Mouse (Mus musculus): ENCODE measurements at regions not wholly inside any gene's neighbourhood (a gene's known extent, or its start where the extent isn't known, plus 50 kb on each side); places are given as distances from the start of the nearest gene placed in this dataset.

DNA sequence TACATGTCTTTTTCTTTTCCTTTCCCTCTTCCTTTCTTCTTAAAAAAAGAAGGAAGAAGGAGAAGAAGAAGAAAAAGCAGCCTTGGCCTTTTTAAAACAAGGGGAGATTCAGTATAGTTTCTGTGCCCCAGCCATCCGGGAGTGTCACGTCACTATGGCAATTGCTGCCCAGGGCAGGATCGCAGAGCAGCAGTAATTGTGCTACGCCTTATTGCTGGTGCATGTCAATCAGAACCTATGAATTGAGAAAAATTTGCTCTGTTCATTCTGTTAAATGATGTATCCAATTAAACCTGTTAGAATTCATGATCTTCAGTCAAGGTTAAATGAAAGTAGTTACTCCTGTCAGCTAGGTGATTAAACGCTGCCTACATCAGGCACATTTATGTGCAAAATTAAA lies 85.4 kb downstream of the Cdca7 start:
- H3K27me3 ChIP-seq (replicated peaks): 0 out of 2 replicates have a peak, but pooled peaks cover 3% of the 10 kb centered on the region
- no peak overlapping the region for H3K27ac ChIP-seq (replicated peaks)
- peaks cover 32% of the 10 kb centered on the region for H3K4me1 ChIP-seq
- no peak for ATAC-seq (ENCODE audit: extremely low read depth, insufficient number of reproducible peaks, low FRiP score, low TSS enrichment)
- no peak overlapping the region for H3K4me3 ChIP-seq
- H3K9me3 ChIP-seq: no peaks in the 10 kb centered on the region
- 87% methylated on average over 5 of the region's 5 CpGs for WGBS
- H3K4me2 ChIP-seq: no peak overlapping the region
- H3K9ac ChIP-seq: no peak overlapping the region
- no peaks in the 10 kb centered on the region for H3K36me3 ChIP-seq

DNA sequence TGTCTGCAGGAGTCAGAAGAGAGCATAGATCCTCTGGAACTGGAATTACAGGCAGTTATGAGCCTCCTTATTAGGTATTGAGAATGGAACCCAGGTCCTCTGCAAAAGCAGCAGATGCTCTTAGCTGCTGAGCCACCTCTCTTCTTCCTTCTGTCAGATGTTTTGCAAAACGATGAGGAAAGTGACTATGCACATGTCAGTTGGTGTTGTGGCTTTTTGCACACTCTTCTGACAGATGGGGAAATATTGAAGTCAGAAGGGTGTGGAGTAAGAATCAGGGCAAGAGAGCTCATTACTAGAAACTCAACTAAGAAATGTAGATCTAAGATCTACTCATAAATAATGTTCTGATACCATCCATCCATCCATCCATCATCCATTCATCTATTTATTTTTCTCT lies 102.4 kb downstream of the Cdca7 start:
- WGBS: 64% methylated on average over 1 of the region's 1 CpGs
- no peaks in the 10 kb centered on the region for H3K27me3 ChIP-seq (replicated peaks)
- H3K9ac ChIP-seq: no peak overlapping the region
- H3K9me3 ChIP-seq: no peaks in the 10 kb centered on the region
- H3K4me2 ChIP-seq: no peak overlapping the region
- H3K36me3 ChIP-seq: no peaks in the 10 kb centered on the region
- no peak overlapping the region for H3K4me3 ChIP-seq
- ATAC-seq (ENCODE audit: extremely low read depth, insufficient number of reproducible peaks, low FRiP score, low TSS enrichment): no peak
- no peak overlapping the region for H3K27ac ChIP-seq (replicated peaks)
- 0 out of 2 replicates have a peak, but pooled peaks cover 7% of the 10 kb centered on the region for H3K4me1 ChIP-seq

DNA sequence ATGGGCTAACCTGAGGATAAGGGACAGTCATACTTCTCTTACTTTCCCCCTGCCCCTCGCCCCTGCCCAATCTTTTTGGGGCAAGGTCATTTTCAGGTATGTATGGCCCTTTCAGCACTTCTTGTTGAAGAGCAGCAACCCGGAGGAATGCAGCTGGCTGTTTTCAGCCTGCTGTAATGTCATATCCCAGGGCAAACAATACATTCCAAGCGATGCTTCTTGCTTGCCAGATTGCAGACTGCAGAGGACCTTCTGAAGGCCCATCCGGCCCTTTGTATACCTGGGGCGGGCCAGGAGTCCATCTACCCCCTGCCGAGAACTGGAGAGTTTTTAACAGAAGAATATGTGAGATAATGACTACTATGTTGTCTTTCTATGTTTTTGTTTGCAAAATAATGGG lies 105.2 kb downstream of the Cdca7 start:
- 53% methylated on average over 6 of the region's 6 CpGs for WGBS
- no peak overlapping the region for H3K4me3 ChIP-seq
- H3K36me3 ChIP-seq: no peaks in the 10 kb centered on the region
- no peak for ATAC-seq (ENCODE audit: extremely low read depth, insufficient number of reproducible peaks, low FRiP score, low TSS enrichment)
- H3K9ac ChIP-seq: no peak overlapping the region
- 0 out of 2 replicates have a peak, but pooled peaks cover 7% of the 10 kb centered on the region for H3K4me1 ChIP-seq
- H3K4me2 ChIP-seq: no peak overlapping the region
- H3K27ac ChIP-seq (replicated peaks): no peak overlapping the region
- no peaks in the 10 kb centered on the region for H3K9me3 ChIP-seq
- H3K27me3 ChIP-seq (replicated peaks): no peaks in the 10 kb centered on the region

DNA sequence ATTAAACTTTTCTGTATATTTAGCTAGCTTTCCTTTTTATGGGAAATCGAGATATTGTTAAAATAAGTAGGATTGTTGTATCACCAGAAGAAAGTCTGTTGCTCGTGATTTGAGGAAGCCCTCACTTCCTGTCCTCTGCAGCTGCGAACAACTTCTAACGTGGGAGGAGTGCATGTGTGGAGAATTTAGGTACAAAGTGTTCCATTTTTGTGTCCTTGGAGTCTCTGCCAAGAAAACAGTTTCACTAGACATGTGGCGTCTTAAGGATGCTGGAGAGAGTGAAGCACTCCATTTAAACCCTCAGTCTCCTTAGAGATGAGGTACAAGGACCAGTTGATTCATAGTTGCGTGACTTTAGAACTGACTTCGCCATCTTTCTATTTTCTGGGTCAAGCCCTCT lies 112.9 kb downstream of the Cdca7 start:
- Histone ChIP-seq H3K4me2 (no peak overlapping the region), H3K9ac (no peak overlapping the region), H3K4me1 (0 out of 2 replicates have a peak, but pooled peaks cover 5% of the 10 kb centered on the region), H3K27ac (replicated peaks) (no peak overlapping the region), H3K27me3 (replicated peaks) (no peaks in the 10 kb centered on the region), H3K9me3 (no peaks in the 10 kb centered on the region), H3K4me3 (no peak overlapping the region), H3K36me3 (no peaks in the 10 kb centered on the region)
- no peak for ATAC-seq (ENCODE audit: extremely low read depth, insufficient number of reproducible peaks, low FRiP score, low TSS enrichment)
- WGBS: 62% methylated on average over 7 of the region's 7 CpGs

DNA sequence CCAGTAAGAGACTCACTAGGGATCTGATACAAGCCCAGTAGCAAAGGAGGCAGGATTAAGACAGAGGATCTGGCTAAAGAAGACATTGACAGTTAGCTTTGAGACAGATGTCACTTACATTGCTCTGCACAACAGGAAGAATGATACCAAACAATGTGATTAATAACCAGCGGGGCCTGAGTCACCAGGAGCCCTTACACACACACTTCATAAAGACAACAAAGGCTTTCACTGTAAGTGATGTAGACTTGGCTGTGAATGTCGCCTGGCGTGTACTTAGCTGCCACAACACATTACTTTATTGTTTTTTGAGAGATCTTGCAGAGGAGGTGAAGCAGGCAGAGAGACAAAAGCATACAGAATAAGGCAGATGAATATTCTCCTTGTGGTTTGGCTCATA lies 116.1 kb downstream of the Cdca7 start:
- Histone ChIP-seq H3K4me1 (0 out of 2 replicates have a peak, but pooled peaks cover 5% of the 10 kb centered on the region), H3K27ac (replicated peaks) (no peak overlapping the region), H3K9ac (no peak overlapping the region), H3K4me2 (no peak overlapping the region), H3K9me3 (no peaks in the 10 kb centered on the region), H3K36me3 (no peaks in the 10 kb centered on the region), H3K4me3 (no peak overlapping the region), H3K27me3 (replicated peaks) (no peaks in the 10 kb centered on the region)
- ATAC-seq (ENCODE audit: extremely low read depth, insufficient number of reproducible peaks, low FRiP score, low TSS enrichment): no peak
- 52% methylated on average over 3 of the region's 3 CpGs for WGBS

DNA sequence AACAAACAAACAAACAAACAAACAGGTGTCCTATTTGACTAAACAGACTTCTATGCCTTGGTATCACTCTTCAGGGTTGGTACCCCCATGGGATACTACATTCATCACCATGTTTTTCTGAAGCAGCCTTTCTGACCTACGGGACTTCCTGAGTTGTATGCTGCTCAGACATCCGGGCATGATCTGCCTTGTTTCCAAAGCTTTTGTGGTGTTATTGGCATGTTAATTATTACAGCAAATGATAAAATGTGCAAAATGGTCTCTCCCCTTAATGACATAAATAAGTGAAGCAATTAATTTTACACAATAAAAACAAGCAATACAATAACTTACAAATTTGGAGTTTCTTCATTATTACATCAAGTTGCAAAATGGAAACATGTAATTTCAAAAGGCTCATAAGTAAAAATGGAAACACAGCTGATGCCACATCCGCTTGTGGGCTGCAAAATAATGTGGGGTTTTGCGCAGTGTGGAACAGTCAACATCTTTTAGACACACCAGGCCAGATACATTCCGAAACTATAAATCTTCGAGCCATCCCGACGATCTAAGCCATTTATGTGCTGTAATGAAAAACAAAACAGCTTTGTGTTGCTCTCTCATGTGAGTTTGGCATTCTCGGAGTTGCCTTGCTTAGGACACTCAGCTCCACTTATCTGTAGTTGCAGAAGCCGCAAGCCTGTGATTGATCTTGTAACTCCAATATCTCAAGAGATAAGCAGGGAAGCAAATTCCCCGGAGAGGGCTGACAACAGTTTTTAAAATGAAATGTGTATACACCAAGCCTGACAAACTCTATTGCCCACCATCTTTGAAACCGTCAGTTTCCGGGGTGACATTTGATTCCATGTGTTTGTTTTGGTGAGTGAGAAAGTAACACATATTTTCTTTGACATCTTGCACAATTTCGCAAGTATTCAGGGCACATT lies 121.3 kb downstream of the Cdca7 start:
- no peaks in the 10 kb centered on the region for H3K27me3 ChIP-seq (replicated peaks)
- H3K4me1 ChIP-seq: 0 out of 2 replicates have a peak, but pooled peaks cover 6% of the 10 kb centered on the region
- H3K4me2 ChIP-seq: no peak overlapping the region
- no peak overlapping the region for H3K9ac ChIP-seq
- no peak overlapping the region for H3K27ac ChIP-seq (replicated peaks)
- H3K36me3 ChIP-seq: no peaks in the 10 kb centered on the region
- 52% methylated on average over 14 of the region's 14 CpGs for WGBS
- no peaks in the 10 kb centered on the region for H3K9me3 ChIP-seq
- no peak for ATAC-seq (ENCODE audit: extremely low read depth, insufficient number of reproducible peaks, low FRiP score, low TSS enrichment)
- no peak overlapping the region for H3K4me3 ChIP-seq

DNA sequence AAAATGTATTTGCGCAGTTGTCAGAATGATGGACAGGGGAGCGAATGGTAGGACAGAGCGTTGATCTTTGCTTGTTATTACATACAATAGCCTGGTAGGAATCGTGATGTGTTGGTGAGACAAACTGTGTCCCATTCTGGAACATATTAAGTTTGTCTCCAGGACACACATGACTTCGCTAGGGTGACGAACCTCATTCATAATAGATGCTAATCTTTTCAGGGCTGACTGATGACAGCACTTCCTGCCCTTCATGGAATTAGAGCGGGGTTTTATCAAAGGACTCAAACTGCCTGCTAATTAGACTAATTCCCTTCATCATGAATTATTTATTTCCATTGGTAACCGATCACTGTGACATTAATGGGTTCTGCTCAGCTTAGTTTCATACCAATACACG lies 122.0 kb downstream of the Cdca7 start:
- H3K4me2 ChIP-seq: no peak overlapping the region
- H3K4me1 ChIP-seq: 0 out of 2 replicates have a peak, but pooled peaks cover 6% of the 10 kb centered on the region
- H3K9me3 ChIP-seq: no peaks in the 10 kb centered on the region
- H3K4me3 ChIP-seq: no peak overlapping the region
- H3K27ac ChIP-seq (replicated peaks): no peak overlapping the region
- H3K27me3 ChIP-seq (replicated peaks): no peaks in the 10 kb centered on the region
- no peak for ATAC-seq (ENCODE audit: extremely low read depth, insufficient number of reproducible peaks, low FRiP score, low TSS enrichment)
- 68% methylated on average over 9 of the region's 9 CpGs for WGBS
- no peaks in the 10 kb centered on the region for H3K36me3 ChIP-seq
- no peak overlapping the region for H3K9ac ChIP-seq

DNA sequence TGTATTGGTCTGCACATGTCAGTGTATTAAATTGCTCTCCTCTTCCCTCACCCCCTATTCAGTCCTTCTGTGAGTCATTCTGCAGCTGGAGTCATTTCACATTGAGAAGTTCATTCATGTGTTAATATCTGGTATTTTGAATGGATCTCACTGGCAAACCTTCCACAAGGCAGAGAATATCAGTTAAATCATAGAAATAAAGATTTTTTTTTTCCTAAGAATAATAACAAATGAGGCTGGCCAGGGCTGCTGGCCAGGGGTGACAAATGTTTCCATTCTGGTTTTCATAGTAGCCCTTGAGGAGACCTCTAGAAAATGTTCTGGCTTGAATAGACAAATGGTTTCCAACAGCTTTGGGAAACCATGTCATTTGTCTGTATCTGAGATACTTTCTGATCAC lies 124.8 kb downstream of the Cdca7 start:
- Histone ChIP-seq H3K4me3 (no peak overlapping the region), H3K27me3 (replicated peaks) (no peaks in the 10 kb centered on the region), H3K4me2 (no peak overlapping the region), H3K9me3 (no peaks in the 10 kb centered on the region), H3K36me3 (no peaks in the 10 kb centered on the region), H3K4me1 (peaks cover 15% of the 10 kb centered on the region), H3K9ac (no peak overlapping the region), H3K27ac (replicated peaks) (no peak overlapping the region)
- ATAC-seq (ENCODE audit: extremely low read depth, insufficient number of reproducible peaks, low FRiP score, low TSS enrichment): no peak

DNA sequence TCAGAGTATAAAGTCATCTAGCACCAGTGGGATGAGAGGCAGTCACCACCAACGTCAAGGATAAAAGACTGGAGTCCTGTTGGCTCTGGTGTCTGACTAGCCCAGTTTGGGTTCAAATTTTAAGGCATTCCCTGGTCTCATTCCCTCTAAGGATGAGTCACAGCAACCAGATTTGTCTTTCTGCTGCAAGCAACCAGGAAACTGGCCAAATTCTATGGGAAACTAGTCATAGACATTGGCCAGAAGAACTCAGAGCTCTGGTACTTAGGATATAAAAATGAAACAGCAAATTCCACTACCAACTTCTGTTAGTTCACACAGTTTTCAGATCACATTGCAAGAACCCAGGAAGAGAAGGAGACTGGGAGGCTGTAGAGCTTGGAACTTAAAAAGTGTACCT lies 126.2 kb downstream of the Cdca7 start:
- Histone ChIP-seq H3K27ac (replicated peaks) (no peak overlapping the region), H3K36me3 (no peaks in the 10 kb centered on the region), H3K4me1 (peaks cover 18% of the 10 kb centered on the region), H3K4me3 (no peak overlapping the region), H3K27me3 (replicated peaks) (no peaks in the 10 kb centered on the region), H3K4me2 (no peak overlapping the region), H3K9ac (no peak overlapping the region), H3K9me3 (no peaks in the 10 kb centered on the region)
- 60% methylated on average over 1 of the region's 1 CpGs for WGBS
- no peak for ATAC-seq (ENCODE audit: extremely low read depth, insufficient number of reproducible peaks, low FRiP score, low TSS enrichment)

DNA sequence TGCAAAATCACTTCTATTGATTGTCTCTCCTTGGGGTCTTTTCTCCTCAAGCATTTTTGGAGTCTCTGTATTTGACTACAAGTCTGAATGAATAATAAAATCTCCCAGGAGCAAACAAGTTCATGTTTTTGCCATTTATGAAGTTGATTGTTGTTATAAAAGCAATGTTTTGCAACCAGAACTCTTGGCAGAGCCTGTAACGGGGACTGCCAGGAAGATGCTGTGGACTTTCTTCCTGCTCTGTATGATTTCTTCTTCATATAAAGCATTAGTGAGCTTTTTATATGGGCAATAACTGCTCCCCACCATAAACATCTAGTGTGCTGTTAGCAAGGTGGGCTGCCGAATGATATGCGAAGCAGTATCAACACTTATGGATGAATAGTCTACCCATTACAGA lies 136.3 kb downstream of the Cdca7 start:
- Histone ChIP-seq H3K4me1 (peaks cover 9% of the 10 kb centered on the region; the same call in 1 of the 2 replicates), H3K9ac (no peak overlapping the region), H3K4me2 (no peak overlapping the region), H3K36me3 (no peaks in the 10 kb centered on the region), H3K27ac (replicated peaks) (no peak overlapping the region), H3K27me3 (replicated peaks) (peaks cover 17% of the 10 kb centered on the region; the same call in 1 of the 2 replicates), H3K9me3 (no peaks in the 10 kb centered on the region), H3K4me3 (no peak overlapping the region)
- ATAC-seq (ENCODE audit: extremely low read depth, insufficient number of reproducible peaks, low FRiP score, low TSS enrichment): no peak
- WGBS: 90% methylated on average over 3 of the region's 3 CpGs

DNA sequence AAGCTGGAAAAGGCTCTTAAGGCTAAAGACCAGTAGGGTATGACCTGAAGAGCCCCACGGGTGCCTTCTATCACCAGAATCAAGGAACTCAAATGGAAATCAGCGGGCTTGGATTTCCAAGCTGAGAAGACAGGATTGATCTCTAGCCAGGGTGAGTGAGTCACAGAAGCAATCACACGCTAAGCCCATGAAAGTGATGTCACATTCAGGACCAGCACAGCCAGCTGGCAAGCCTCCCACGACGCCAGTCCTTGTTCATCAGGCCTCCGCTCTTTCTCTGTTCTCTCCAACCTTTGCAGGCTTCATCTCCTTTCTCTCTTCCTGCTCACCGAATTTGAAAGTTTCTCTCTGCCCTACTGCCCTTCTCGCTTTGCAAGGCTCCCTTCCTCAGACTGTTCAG lies 138.3 kb downstream of the Cdca7 start:
- Histone ChIP-seq H3K4me1 (peaks cover 12% of the 10 kb centered on the region), H3K4me3 (no peak overlapping the region), H3K9ac (no peak overlapping the region), H3K4me2 (no peak overlapping the region), H3K27ac (replicated peaks) (no peak overlapping the region), H3K27me3 (replicated peaks) (peaks cover 20% of the 10 kb centered on the region; the same call in 1 of the 2 replicates), H3K36me3 (no peaks in the 10 kb centered on the region), H3K9me3 (no peaks in the 10 kb centered on the region)
- WGBS: 53% methylated on average over 8 of the region's 8 CpGs
- ATAC-seq (ENCODE audit: extremely low read depth, insufficient number of reproducible peaks, low FRiP score, low TSS enrichment): no peak

DNA sequence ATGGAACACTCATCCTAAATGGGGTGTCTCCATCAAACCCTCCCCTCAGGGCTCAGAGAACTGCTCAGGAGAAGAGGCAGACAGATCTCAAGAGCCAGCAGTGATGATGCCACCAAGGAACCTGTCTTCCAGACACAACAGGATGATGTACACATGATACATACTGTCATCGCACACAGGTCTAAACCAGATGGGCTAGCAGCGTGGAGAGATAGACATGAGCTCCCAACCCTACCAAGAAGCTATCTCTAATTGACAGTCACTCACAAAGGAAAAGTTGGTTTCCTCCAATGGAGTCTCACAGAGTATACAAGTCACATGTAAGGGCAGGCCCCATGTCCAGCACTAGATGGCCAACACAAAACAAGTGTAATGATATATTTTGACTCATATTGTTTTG lies 139.9 kb downstream of the Cdca7 start:
- H3K27ac ChIP-seq (replicated peaks): no peak overlapping the region
- H3K4me3 ChIP-seq: no peak overlapping the region
- peaks cover 20% of the 10 kb centered on the region; the same call in 1 of the 2 replicates for H3K27me3 ChIP-seq (replicated peaks)
- no peaks in the 10 kb centered on the region for H3K36me3 ChIP-seq
- H3K4me1 ChIP-seq: peaks cover 22% of the 10 kb centered on the region
- H3K4me2 ChIP-seq: no peak overlapping the region
- no peak overlapping the region for H3K9ac ChIP-seq
- no peaks in the 10 kb centered on the region for H3K9me3 ChIP-seq
- ATAC-seq (ENCODE audit: extremely low read depth, insufficient number of reproducible peaks, low FRiP score, low TSS enrichment): no peak
- WGBS: 82% methylated on average over 2 of the region's 2 CpGs

Measured in heart, embryonic 13.5 days (tissue).